Mouse (Mus musculus) liver, embryonic 15.5 days (tissue): ENCODE data around the gene Dpp7. TPM values are rescaled to one million over a fixed set of nuclear protein-coding genes. Genes with fewer than 3 reads are reported as not detected.

Experiments used
- ATAC-seq: fragments of 200-750 bp; cut with Nextera tagmentation; 2 replicates; pipeline ENCODE4 v1.8.0; 2017; ENCODE audit warnings: moderate number of reproducible peaks, mild to moderate bottlenecking, moderate library complexity; ENCODE audit not compliant: insufficient read depth
- H3K27ac ChIP-seq: fragments of 300-500 bp; sonication (generic); replicated peaks from 2 replicates; pipeline ENCODE4 v1.5.1; 2015; ENCODE audit warnings: mild to moderate bottlenecking, inconsistent platforms
- H3K27me3 ChIP-seq: fragments of 300-500 bp; sonication (generic); 2 replicates; pipeline ENCODE4 v1.6.1; 2015; ENCODE audit warnings: mild to moderate bottlenecking, inconsistent platforms
- H3K36me3 ChIP-seq: fragments of 300-500 bp; sonication (generic); replicated peaks from 2 replicates; pipeline ENCODE4 v1.6.1; 2015; ENCODE audit warnings: moderate library complexity, mild to moderate bottlenecking, inconsistent platforms
- H3K4me1 ChIP-seq: fragments of 300-500 bp; sonication (generic); replicated peaks from 2 replicates; pipeline ENCODE4 v1.6.1; 2015; ENCODE audit warnings: inconsistent platforms
- H3K4me2 ChIP-seq: fragments of 300-500 bp; sonication (generic); 2 replicates; pipeline ENCODE4 v1.6.1; 2015; ENCODE audit warnings: moderate library complexity, mild to moderate bottlenecking, inconsistent platforms
- H3K4me3 ChIP-seq: fragments of 300-500 bp; sonication (generic); replicated peaks from 2 replicates; pipeline ENCODE4 v1.5.1; 2015; ENCODE audit warnings: mild to moderate bottlenecking, inconsistent platforms
- H3K9ac ChIP-seq: fragments of 300-500 bp; sonication (generic); 2 replicates; pipeline ENCODE4 v1.6.1; 2015; ENCODE audit warnings: moderate library complexity, mild to moderate bottlenecking, inconsistent platforms
- H3K9me3 ChIP-seq: fragments of 300-500 bp; sonication (generic); replicated peaks from 2 replicates; pipeline ENCODE4 v1.6.1; 2016; ENCODE audit warnings: inconsistent platforms
- WGBS: fragments of 180-500 bp; shearing (Covaris S2); methylation state at CpG from one replicate; pipeline ENCODE4 v1.1.7; 2015; ENCODE audit warnings: mixed read lengths; ENCODE audit not compliant: insufficient replicate concordance; 5-methylcytosine and 5-hydroxymethylcytosine counted together
- polyA plus RNA-seq: library from polyadenylated mRNA; unstranded; fragments of >200 nt; fragmentation: Nextera tagmentation; extraction: Ambion mirVana; gene quantifications from 2 replicates; pipeline ENCODE4 v1.2.1, GENCODE M21; 2015

The Dpp7 gene
- polyA plus RNA-seq, 1 experiment from 2014 or later, result 11.5 TPM

GRCm38 (mm10) chr2:25365091-25365761, 9.1 kb upstream of the Dpp7 start, which contains the start of gene Uap1l1:
Uap1l1 (minus strand) TSS chr2:25365682.
- peak within 1 kb of the TSS; percentile 91 for H3K4me2 ChIP-seq
- no peaks in the 10 kb centered on the region for H3K9me3 ChIP-seq
- ATAC-seq, result peak; percentile 64
- peak within 1 kb of the TSS; percentile 66 for H3K4me3 ChIP-seq
- peaks cover 24% of the 10 kb centered on the region for H3K27me3 ChIP-seq
- H3K36me3 ChIP-seq, result no peaks in the 10 kb centered on the region
- peak within 1 kb of the TSS; percentile 53 for H3K9ac ChIP-seq
- H3K4me1 ChIP-seq, result peaks cover 36% of the 10 kb centered on the region
- WGBS, result under 1% methylated on average over 54 of the region's 54 CpGs
- H3K27ac ChIP-seq, result peak within 1 kb of the TSS; percentile 64; the same call in 1 of the 2 replicates

- ATAC-seq, result no peak
- no peak overlapping the region for H3K27ac ChIP-seq
Observed at GRCm38 (mm10) chr2:25364761-25365090, 8.6 kb upstream of the Dpp7 start.

GRCm38 (mm10) chr2:25364313-25364712, 8.2 kb upstream of the Dpp7 start:
- Histone ChIP-seq H3K36me3 (no peaks in the 10 kb centered on the region), H3K4me3 (peak overlapping the region; percentile 66), H3K9me3 (no peaks in the 10 kb centered on the region), H3K4me1 (peaks cover 27% of the 10 kb centered on the region), H3K27me3 (peaks cover 24% of the 10 kb centered on the region), H3K27ac (no peak overlapping the region), H3K4me2 (peak overlapping the region; percentile 91), H3K9ac (no peak overlapping the region; the same call in 1 of the 2 replicates)
- WGBS, result 85% methylated on average over 4 of the region's 4 CpGs
- no peak for ATAC-seq

More at GRCm38 (mm10) chr2:25364761-25365090, 8.6 kb upstream of the Dpp7 start:
- Histone ChIP-seq H3K4me2 (peak overlapping the region; percentile 91), H3K4me3 (peak overlapping the region; percentile 66), H3K9me3 (no peaks in the 10 kb centered on the region), H3K36me3 (no peaks in the 10 kb centered on the region), H3K27me3 (peaks cover 24% of the 10 kb centered on the region), H3K4me1 (peaks cover 31% of the 10 kb centered on the region), H3K9ac (peak overlapping the region; percentile 53)
- WGBS, result 27% methylated on average over 9 of the region's 9 CpGs

DNA sequence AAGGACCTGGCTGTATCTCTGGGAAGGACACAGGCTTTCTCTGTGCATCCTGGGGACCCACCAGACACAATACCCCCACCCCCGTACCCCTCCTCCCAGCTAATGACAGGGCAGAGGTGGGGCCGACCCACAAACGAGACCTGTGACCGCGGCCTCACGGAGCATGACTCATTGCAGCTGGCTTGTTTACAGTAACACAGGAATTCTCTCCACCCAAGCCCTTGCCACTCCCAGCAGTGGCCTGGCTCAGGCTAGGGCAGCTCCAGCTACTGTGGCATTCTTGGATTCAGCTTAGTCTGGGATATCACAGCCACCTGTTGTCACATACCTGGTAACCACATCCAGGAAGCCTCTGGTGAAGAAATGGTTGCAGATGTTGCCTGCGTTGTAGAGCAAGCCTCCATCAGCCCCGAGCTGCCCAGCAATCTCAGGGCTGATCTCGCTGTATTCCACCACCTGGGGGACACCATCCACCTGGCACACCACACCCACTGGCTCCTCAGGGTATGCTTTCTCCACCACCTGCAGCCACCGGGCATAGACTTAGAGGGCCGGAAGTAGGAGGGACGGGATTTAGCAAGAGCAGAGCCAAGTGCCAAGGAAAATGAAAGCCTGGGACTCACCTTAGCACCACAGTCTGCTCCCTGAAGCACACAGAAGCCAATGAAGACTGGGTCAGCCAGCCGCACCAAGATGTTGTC, 7.5 kb upstream of the Dpp7 start:
- no peak overlapping the region for H3K4me2 ChIP-seq
- no peaks in the 10 kb centered on the region for H3K9me3 ChIP-seq
- H3K4me1 ChIP-seq, result peaks cover 24% of the 10 kb centered on the region
- no peaks in the 10 kb centered on the region for H3K36me3 ChIP-seq
- 64% methylated on average over 13 of the region's 13 CpGs for WGBS
- H3K4me3 ChIP-seq, result no peak overlapping the region
- H3K27ac ChIP-seq, result no peak overlapping the region
- H3K27me3 ChIP-seq, result peaks cover 24% of the 10 kb centered on the region
- no peak overlapping the region for H3K9ac ChIP-seq
- no peak for ATAC-seq

GRCm38 (mm10) chr2:25359848-25360247, 3.7 kb upstream of the Dpp7 start:
- Histone ChIP-seq H3K4me1 (peaks cover 36% of the 10 kb centered on the region), H3K9ac (no peak overlapping the region), H3K9me3 (no peaks in the 10 kb centered on the region), H3K4me3 (no peak overlapping the region), H3K4me2 (no peak overlapping the region), H3K27me3 (peaks cover 11% of the 10 kb centered on the region), H3K36me3 (no peaks in the 10 kb centered on the region), H3K27ac (no peak overlapping the region)
- WGBS, result 50% methylated on average over 4 of the region's 4 CpGs
- ATAC-seq, result no peak

DNA sequence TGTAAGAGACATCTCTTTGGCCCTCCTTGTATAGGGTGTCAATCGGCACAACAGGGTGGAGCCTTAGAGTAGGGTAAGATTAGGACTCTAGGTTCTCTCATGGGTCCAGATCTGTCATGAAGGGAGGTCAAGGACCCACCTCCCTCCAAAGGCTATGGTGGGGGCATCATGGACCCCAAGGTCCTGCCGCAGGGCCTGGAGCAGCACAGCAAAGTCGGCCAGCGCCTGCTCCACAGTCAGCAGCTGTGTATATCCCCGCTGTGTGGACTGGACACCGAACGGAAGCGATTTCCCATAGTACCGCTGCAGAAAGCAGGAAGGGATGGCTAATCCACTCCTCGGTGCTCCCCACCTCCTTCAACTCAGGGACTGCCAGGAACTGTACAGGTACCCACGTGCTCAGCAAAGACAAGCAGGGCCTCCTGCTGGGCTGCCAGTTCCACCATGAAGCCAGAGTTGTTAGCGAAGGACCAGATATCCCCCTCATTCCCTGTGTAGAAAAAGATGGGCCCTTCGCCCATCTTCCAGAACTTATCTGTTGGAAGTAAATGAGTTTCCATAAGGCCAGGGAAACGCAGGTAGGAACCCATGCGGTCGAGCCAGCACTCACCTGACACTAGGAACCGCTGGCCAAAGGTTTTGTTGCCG, 616 bp downstream of the Dpp7 start:
- 34% methylated on average over 18 of the region's 18 CpGs for WGBS
- peaks cover 24% of the 10 kb centered on the region for H3K4me1 ChIP-seq
- H3K27me3 ChIP-seq, result no peaks in the 10 kb centered on the region
- peak overlapping the region; percentile 60 for H3K4me3 ChIP-seq
- peaks cover 24% of the 10 kb centered on the region for H3K36me3 ChIP-seq
- ATAC-seq, result 0 out of 2 replicates have a peak, but pooled peaks have one; percentile 14
- H3K9ac ChIP-seq, result peak overlapping the region; percentile 36
- H3K9me3 ChIP-seq, result no peaks in the 10 kb centered on the region
- H3K27ac ChIP-seq, result no peak overlapping the region
- H3K4me2 ChIP-seq, result peak overlapping the region; percentile 82

- H3K27me3 ChIP-seq, result no peaks in the 10 kb centered on the region
- H3K9me3 ChIP-seq, result no peaks in the 10 kb centered on the region
- WGBS, result 73% methylated on average over 6 of the region's 6 CpGs
- ATAC-seq, result no peak
- no peak overlapping the region for H3K4me3 ChIP-seq
- H3K9ac ChIP-seq, result no peak overlapping the region
- H3K4me2 ChIP-seq, result no peak overlapping the region
- no peak overlapping the region for H3K27ac ChIP-seq
- H3K36me3 ChIP-seq, result peaks cover 38% of the 10 kb centered on the region
- peaks cover 24% of the 10 kb centered on the region for H3K4me1 ChIP-seq
Observed at GRCm38 (mm10) chr2:25354211-25354610, 1.9 kb downstream of the Dpp7 start.

DNA sequence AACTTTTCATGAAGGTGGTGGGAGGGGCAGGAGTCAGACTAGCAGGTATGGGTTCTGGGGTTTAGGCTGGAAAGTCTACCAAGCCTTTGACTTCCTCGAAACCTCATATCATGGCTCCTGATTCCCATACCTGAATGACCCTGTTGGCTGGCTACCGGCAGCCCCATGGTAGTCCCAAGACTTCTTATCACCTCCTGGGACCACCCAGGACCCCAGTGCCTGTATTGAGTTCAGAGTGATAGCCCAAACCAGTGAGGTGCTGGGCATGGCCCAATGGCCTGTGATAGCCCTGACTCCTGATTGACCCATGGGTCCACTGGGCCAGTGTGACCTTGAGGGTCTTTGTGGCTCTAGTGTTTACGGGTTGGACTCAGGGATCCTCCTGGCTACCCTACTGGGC, 5.5 kb downstream of the Dpp7 start:
- no peak overlapping the region for H3K27ac ChIP-seq
- H3K4me3 ChIP-seq, result no peak overlapping the region
- H3K4me2 ChIP-seq, result no peak overlapping the region
- no peak overlapping the region for H3K9ac ChIP-seq
- H3K4me1 ChIP-seq, result peaks cover 11% of the 10 kb centered on the region
- H3K36me3 ChIP-seq, result peaks cover 71% of the 10 kb centered on the region
- H3K27me3 ChIP-seq, result no peaks in the 10 kb centered on the region
- H3K9me3 ChIP-seq, result no peaks in the 10 kb centered on the region
- 84% methylated on average over 3 of the region's 3 CpGs for WGBS
- no peak for ATAC-seq

- Histone ChIP-seq H3K27me3 (no peaks in the 10 kb centered on the region), H3K4me3 (no peak overlapping the region), H3K9me3 (no peaks in the 10 kb centered on the region), H3K27ac (no peak overlapping the region), H3K36me3 (peaks cover 83% of the 10 kb centered on the region), H3K4me1 (no peaks in the 10 kb centered on the region), H3K4me2 (no peak overlapping the region), H3K9ac (no peak overlapping the region)
- no peak for ATAC-seq
- 80% methylated on average over 4 of the region's 4 CpGs for WGBS
Observed at GRCm38 (mm10) chr2:25349499-25349898, 6.7 kb downstream of the Dpp7 start.

DNA sequence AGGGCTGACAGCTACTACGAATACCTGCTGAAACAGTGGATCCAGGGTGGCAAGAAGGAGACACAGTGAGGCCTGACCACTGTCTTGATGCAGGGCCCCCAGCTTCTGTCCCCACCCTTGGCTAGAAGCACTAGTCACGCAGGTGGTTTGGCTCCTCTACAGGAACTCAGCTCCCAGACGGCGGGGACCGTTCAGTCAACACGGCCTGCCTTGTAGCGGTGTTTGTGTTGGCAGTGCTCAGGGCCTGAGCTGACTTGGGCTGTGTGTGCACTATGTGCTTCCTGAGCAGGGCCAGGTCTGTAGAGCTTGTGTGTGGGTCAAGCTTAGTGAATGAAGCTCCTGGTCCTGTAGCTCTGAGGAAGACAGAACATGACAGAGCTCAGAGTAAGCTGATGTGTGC, 8.0 kb downstream of the Dpp7 start:
- Histone ChIP-seq H3K27me3 (no peaks in the 10 kb centered on the region), H3K36me3 (peaks cover 97% of the 10 kb centered on the region)
- 87% methylated on average over 7 of the region's 7 CpGs for WGBS

GRCm38 (mm10) chr2:25338303-25338702, 17.9 kb downstream of the Dpp7 start:
- H3K4me1 ChIP-seq, result peaks cover 17% of the 10 kb centered on the region
- no peaks in the 10 kb centered on the region for H3K9me3 ChIP-seq
- no peak overlapping the region for H3K4me2 ChIP-seq
- no peak overlapping the region for H3K27ac ChIP-seq
- ATAC-seq, result no peak
- no peaks in the 10 kb centered on the region for H3K27me3 ChIP-seq
- H3K4me3 ChIP-seq, result no peak overlapping the region
- 81% methylated on average over 6 of the region's 6 CpGs for WGBS
- peaks cover 85% of the 10 kb centered on the region for H3K36me3 ChIP-seq
- H3K9ac ChIP-seq, result no peak overlapping the region

More for the DNA sequence above, 8.0 kb downstream of the Dpp7 start:
- Histone ChIP-seq H3K9ac (no peak overlapping the region), H3K4me1 (no peaks in the 10 kb centered on the region), H3K9me3 (no peaks in the 10 kb centered on the region), H3K4me3 (no peak overlapping the region), H3K27ac (no peak overlapping the region), H3K4me2 (no peak overlapping the region)
- no peak for ATAC-seq
